Mouse (Mus musculus) spleen, postnatal 14 days (tissue): ENCODE data around the gene Ptpre.

Source experiments
- DNase-seq, 2 experiments: peaks; one replicate each; pipeline ENCODE4 v3.0.0; 2021 to 2022; ENCODE audit warnings: low spot score in 2 of 2

Ptpre gene

GRCm38 (mm10) chr7:135578715-135579325, 41.5 kb downstream of the Ptpre start:
- DNase-seq = no peak

- no peak for DNase-seq
Observed at GRCm38 (mm10) chr7:135580306-135581091, 43.2 kb downstream of the Ptpre start.

GRCm38 (mm10) chr7:135581128-135581527, 43.8 kb downstream of the Ptpre start:
- DNase-seq = no peak

- DNase-seq = no peak
Observed at GRCm38 (mm10) chr7:135585125-135585687, 47.9 kb downstream of the Ptpre start.

- no peak for DNase-seq
Observed at GRCm38 (mm10) chr7:135586402-135586801, 49.1 kb downstream of the Ptpre start.

GRCm38 (mm10) chr7:135587821-135588575, 50.7 kb downstream of the Ptpre start:
- no peak for DNase-seq

GRCm38 (mm10) chr7:135588620-135589309, 51.5 kb downstream of the Ptpre start:
- no peak for DNase-seq

GRCm38 (mm10) chr7:135591461-135591860, 54.2 kb downstream of the Ptpre start:
- no peak for DNase-seq

- no peak for DNase-seq
Observed at GRCm38 (mm10) chr7:135593286-135593685, 56.0 kb downstream of the Ptpre start.

GRCm38 (mm10) chr7:135593825-135594224, 56.5 kb downstream of the Ptpre start:
- DNase-seq = no peak

GRCm38 (mm10) chr7:135594676-135595075, 57.4 kb downstream of the Ptpre start:
- no peak for DNase-seq

GRCm38 (mm10) chr7:135595640-135596174, 58.4 kb downstream of the Ptpre start:
- no peak for DNase-seq

GRCm38 (mm10) chr7:135597006-135597405, 59.7 kb downstream of the Ptpre start:
- no peak for DNase-seq

- DNase-seq = no peak
Observed at GRCm38 (mm10) chr7:135597604-135598289, 60.5 kb downstream of the Ptpre start.

- no peak for DNase-seq
Observed at GRCm38 (mm10) chr7:135598303-135598855, 61.1 kb downstream of the Ptpre start.

GRCm38 (mm10) chr7:135600076-135600475, 62.8 kb downstream of the Ptpre start:
- no peak for DNase-seq

- DNase-seq = no peak
Observed at GRCm38 (mm10) chr7:135601607-135602006, 64.3 kb downstream of the Ptpre start.

- no peak for DNase-seq
Observed at GRCm38 (mm10) chr7:135602265-135602664, 65.0 kb downstream of the Ptpre start.

- no peak for DNase-seq
Observed at GRCm38 (mm10) chr7:135602881-135603523, 65.7 kb downstream of the Ptpre start.
